Mouse (Mus musculus): Measurements from ENCODE around the gene Baiap2.
A peak's percentile ranks its signal among the peaks of the same experiment; 100 is the strongest.

Baiap2 gene

GRCm38 (mm10) chr11:119920668-119921067 lies 21.9 kb upstream of the Baiap2 start:
- no peak for DNase-seq

- no peak for DNase-seq
Observed at GRCm38 (mm10) chr11:119925176-119925575, 17.4 kb upstream of the Baiap2 start.

- no peak for DNase-seq
Observed at GRCm38 (mm10) chr11:119926762-119927161, 15.8 kb upstream of the Baiap2 start.

GRCm38 (mm10) chr11:119928023-119928681 lies 14.4 kb upstream of the Baiap2 start:
- DNase-seq, result no peak

- no peak for DNase-seq
Observed at GRCm38 (mm10) chr11:119929603-119930265, 12.8 kb upstream of the Baiap2 start.

- no peak for DNase-seq
Observed at GRCm38 (mm10) chr11:119931809-119932208, 10.8 kb upstream of the Baiap2 start.

GRCm38 (mm10) chr11:119933142-119933541 lies 9.4 kb upstream of the Baiap2 start:
- DNase-seq, result no peak

- DNase-seq, result no peak
Observed at GRCm38 (mm10) chr11:119933819-119934583, 8.6 kb upstream of the Baiap2 start.

GRCm38 (mm10) chr11:119934773-119935172 lies 7.8 kb upstream of the Baiap2 start:
- DNase-seq, result no peak

GRCm38 (mm10) chr11:119935457-119935856 lies 7.1 kb upstream of the Baiap2 start:
- DNase-seq, result peak; percentile 59

- no peak for DNase-seq
Observed at GRCm38 (mm10) chr11:119936456-119936855, 6.1 kb upstream of the Baiap2 start.

- peak; percentile 79 for DNase-seq
Observed at GRCm38 (mm10) chr11:119937216-119937615, 5.3 kb upstream of the Baiap2 start.

GRCm38 (mm10) chr11:119937772-119938502 lies 4.6 kb upstream of the Baiap2 start:
- DNase-seq, result peak; percentile 72

- DNase-seq, result no peak
Observed at GRCm38 (mm10) chr11:119939073-119939710, 3.4 kb upstream of the Baiap2 start.

- DNase-seq, result no peak
Observed at GRCm38 (mm10) chr11:119939711-119940106, 2.9 kb upstream of the Baiap2 start.

GRCm38 (mm10) chr11:119940142-119940541 lies 2.4 kb upstream of the Baiap2 start:
- DNase-seq, result peak; percentile 50

- no peak for DNase-seq
Observed at GRCm38 (mm10) chr11:119941794-119942193, 769 bp upstream of the Baiap2 start.

GRCm38 (mm10) chr11:119942201-119942726 lies 299 bp upstream of the Baiap2 start:
- no peak for DNase-seq

- no peak for DNase-seq
Observed at GRCm38 (mm10) chr11:119943428-119943988, 945 bp downstream of the Baiap2 start.

- DNase-seq, result no peak
Observed at GRCm38 (mm10) chr11:119945343-119945742, 2.8 kb downstream of the Baiap2 start.

GRCm38 (mm10) chr11:119947426-119947825 lies 4.9 kb downstream of the Baiap2 start:
- DNase-seq, result no peak

GRCm38 (mm10) chr11:119947897-119948296 lies 5.3 kb downstream of the Baiap2 start:
- no peak for DNase-seq
